Mouse (Mus musculus): ENCODE results near the gene Hrh1. TPM values are rescaled to one million over a fixed set of nuclear protein-coding genes. Genes with fewer than 3 reads are reported as not detected.

Gene Hrh1
- polyA plus RNA-seq, 1 experiment from 2014 or later: not detected

DNA sequence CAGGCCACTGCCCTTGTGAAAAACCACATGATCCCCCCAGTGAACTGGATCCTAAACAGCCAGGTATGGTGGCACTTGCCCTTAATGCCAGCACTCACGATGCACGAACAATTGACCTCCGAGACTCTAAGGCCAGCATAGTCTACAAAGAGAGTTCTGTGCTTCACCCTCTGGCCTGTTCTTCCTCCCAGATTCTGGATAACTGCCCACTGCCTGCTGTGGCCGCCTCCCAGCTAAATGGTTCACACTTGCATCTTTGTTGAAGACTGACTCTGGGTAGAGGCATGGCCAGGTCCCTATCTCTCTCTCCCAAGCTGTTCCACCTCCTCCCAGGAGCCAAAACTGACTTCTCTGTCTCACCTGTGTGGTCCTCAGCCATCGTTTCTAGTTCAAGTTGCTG is 36.8 kb downstream of the Hrh1 start:
- in situ Hi-C loops (cut with MboI; ENCODE audit: low pct_unique_long_range_greater_than_20kb): no loop called here
- no peak for ATAC-seq
- DNase-seq (ENCODE audit: low read depth, low spot score): no peak
- POLR2A ChIA-PET: no interaction called here
- no peaks in the 10 kb centered on the region for H3K27me3 ChIP-seq
- CTCF ChIA-PET: no interaction called here
- no peak for TF ChIP-seq CTCF (IDR thresholded peaks at IDR 0.05)

DNA sequence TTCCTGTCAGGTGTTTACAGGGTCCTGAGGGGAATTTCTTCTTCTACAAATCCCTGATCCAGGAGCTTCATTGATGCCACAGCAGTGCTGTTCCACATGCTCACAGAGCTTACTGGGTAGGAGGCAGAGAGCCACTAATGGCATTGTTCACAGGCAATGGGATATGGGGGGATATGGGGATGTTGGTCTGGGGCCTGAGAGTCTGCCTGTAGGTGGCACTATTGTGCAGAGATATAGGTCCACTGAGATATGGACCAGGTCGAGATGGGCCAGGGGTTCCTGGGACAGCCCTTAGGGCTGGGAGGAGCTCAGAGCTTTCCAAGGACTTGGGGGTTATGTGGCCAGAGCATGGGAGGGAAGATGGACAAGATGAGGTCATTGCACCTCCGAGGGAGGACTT is 42.6 kb downstream of the Hrh1 start:
- no peak for TF ChIP-seq CTCF (IDR thresholded peaks at IDR 0.05)
- POLR2A ChIA-PET: no interaction called here
- in situ Hi-C loops (cut with MboI; ENCODE audit: low pct_unique_long_range_greater_than_20kb): no loop called here
- H3K27me3 ChIP-seq: no peaks in the 10 kb centered on the region
- ATAC-seq (no peak), DNase-seq (ENCODE audit: low read depth, low spot score) (no peak)
- CTCF ChIA-PET: no interaction called here

DNA sequence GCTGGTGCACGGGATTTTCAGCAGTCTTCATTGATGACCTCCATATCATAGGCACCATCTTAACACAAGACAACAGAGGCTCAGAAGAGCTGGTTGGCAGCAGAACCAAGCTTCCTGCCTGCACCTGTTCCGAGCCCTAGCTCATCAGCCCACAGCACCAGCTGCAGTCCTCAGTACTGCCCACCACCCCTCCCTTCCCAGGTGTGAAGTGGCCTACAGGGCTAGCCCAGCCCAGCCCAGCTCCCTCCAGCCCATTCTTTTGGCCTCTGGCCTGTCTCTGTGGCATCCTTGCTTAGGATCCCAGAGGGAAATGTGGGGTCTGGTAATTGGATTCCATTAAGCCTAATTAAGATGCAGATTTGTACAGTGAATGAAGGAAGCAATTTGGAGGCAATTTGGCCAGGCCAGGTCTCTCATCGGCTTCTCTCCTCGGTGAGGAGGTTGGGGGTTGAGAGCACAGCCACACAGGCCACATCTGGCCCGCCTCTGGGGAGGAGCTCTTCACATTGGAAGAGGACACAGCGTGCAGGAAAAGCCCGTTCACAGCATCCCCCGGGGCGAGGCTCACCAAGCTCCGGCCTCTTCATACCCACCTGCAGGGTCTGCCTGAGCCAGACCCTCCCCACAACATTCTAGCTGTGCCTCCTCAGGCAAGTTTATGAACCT is 43.2 kb downstream of the Hrh1 start:
- in situ Hi-C loops (cut with MboI; ENCODE audit: low pct_unique_long_range_greater_than_20kb): no loop called here
- ATAC-seq (no peak), DNase-seq (ENCODE audit: low read depth, low spot score) (no peak)
- ChIA-PET CTCF (no interaction called here), POLR2A (interaction anchor here (0.6 kb wide), 1 partner anchor 24 kb away, joined by 4 read pairs; no protein-coding TSS in a partner anchor)
- H3K27me3 ChIP-seq: no peaks in the 10 kb centered on the region
- TF ChIP-seq CTCF (IDR thresholded peaks at IDR 0.05): no peak

DNA sequence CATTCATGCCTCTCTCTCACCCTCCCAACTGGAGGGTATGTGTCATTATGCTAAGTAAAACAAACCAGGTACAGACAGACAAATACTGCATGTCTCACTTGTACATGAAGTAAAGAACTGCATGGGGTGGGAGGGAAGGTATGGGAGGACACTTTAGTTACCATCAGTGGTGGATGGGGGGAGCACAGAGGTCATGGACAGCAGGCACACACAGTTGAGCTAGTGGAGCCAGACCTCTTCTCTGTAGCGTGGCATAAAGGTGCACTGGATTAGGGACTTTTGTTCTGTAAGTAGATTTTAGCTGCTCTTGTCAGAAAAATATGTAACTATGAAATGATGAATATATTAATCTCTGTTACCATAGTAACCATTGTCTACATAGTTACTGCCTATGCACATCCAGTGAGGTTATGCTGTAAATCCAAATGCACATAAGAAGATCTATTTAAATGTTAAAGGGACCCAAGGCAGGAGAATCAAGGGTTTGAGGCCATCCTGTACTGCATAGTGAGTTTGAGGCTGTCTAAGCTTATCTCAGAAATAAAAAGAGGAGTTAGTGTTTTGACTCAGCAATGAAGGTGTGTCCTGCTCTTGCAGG is 46.6 kb downstream of the Hrh1 start:
- H3K27me3 ChIP-seq: no peaks in the 10 kb centered on the region
- no peak for TF ChIP-seq CTCF (IDR thresholded peaks at IDR 0.05)
- POLR2A ChIA-PET: no interaction called here
- ATAC-seq (no peak), DNase-seq (ENCODE audit: low read depth, low spot score) (no peak)
- in situ Hi-C loops (cut with MboI; ENCODE audit: low pct_unique_long_range_greater_than_20kb): no loop called here
- CTCF ChIA-PET: no interaction called here

DNA sequence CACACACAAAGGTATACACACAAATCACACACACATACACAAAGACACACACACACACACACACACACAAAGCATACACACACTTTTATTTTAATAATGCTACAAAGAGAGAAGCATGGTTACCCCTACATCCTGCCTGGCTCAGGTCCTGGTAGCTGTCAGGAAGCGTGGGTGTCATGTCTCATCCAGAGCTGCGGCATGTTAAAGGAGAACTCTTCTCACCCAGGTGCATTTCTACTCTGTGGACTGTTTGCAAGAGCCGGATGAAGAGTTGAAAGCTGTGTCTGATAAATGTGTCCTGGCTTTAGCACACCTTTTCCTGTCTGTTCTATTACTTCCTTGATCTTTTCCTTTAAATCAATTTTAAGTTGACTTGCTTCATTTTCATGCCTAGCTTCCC is 47.2 kb downstream of the Hrh1 start:
- POLR2A ChIA-PET: no interaction called here

DNA sequence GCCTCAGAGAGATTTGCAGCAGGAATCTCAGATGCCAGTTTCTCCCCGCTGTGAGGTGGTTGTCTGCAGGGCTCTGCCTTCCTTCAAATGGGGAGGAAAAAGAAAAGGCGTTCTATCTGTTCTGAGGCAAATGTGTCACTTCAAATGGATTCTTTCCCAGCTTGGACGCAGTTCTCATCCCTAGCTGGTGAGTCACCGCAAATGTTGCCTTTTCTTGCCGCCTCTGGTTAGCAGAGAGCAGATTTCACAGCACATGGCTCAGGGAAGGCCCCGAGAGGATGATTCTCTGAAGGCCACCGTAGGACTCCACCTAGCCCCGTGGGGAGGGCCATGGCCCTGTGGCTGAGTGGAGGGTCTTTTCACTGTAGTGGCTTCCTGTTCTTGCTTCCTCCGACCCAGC is 51.2 kb downstream of the Hrh1 start:
- CTCF ChIA-PET: no interaction called here
- DNase-seq (ENCODE audit: low read depth, low spot score) (no peak), ATAC-seq (no peak)
- in situ Hi-C loops (cut with MboI; ENCODE audit: low pct_unique_long_range_greater_than_20kb): no loop called here
- H3K27me3 ChIP-seq: no peaks in the 10 kb centered on the region
- no peak for TF ChIP-seq CTCF (IDR thresholded peaks at IDR 0.05)
- POLR2A ChIA-PET: no interaction called here

More for the DNA sequence above, 47.2 kb downstream of the Hrh1 start:
- CTCF ChIA-PET: no interaction called here
- in situ Hi-C loops (cut with MboI; ENCODE audit: low pct_unique_long_range_greater_than_20kb): no loop called here
- DNase-seq (ENCODE audit: low read depth, low spot score) (no peak), ATAC-seq (no peak)
- H3K27me3 ChIP-seq: no peaks in the 10 kb centered on the region
- TF ChIP-seq CTCF (IDR thresholded peaks at IDR 0.05): no peak

DNA sequence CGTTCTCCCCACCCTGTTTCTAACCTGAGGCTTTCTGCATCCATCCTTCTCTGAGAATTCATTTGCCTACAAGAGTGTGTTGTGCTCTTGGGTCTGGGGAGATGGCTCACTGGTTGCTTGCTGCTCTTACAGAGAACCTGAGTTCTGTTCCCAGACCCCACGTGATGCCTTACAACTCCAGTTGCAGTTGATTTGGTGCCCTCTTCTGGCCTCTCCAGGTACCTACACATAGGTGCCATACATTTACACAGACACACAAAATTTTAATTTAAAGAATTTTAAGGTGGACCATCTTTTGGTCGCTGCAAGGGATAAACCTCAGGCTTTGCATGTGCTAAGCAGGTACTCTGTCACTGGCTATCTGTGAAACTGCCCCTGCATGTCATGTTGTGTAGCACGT is 57.5 kb downstream of the Hrh1 start:
- TF ChIP-seq CTCF (IDR thresholded peaks at IDR 0.05): no peak
- in situ Hi-C loops (cut with MboI; ENCODE audit: low pct_unique_long_range_greater_than_20kb): no loop called here
- ATAC-seq (no peak), DNase-seq (ENCODE audit: low read depth, low spot score) (no peak)
- ChIA-PET CTCF (no interaction called here), POLR2A (no interaction called here)
- H3K27me3 ChIP-seq: no peaks in the 10 kb centered on the region

DNA sequence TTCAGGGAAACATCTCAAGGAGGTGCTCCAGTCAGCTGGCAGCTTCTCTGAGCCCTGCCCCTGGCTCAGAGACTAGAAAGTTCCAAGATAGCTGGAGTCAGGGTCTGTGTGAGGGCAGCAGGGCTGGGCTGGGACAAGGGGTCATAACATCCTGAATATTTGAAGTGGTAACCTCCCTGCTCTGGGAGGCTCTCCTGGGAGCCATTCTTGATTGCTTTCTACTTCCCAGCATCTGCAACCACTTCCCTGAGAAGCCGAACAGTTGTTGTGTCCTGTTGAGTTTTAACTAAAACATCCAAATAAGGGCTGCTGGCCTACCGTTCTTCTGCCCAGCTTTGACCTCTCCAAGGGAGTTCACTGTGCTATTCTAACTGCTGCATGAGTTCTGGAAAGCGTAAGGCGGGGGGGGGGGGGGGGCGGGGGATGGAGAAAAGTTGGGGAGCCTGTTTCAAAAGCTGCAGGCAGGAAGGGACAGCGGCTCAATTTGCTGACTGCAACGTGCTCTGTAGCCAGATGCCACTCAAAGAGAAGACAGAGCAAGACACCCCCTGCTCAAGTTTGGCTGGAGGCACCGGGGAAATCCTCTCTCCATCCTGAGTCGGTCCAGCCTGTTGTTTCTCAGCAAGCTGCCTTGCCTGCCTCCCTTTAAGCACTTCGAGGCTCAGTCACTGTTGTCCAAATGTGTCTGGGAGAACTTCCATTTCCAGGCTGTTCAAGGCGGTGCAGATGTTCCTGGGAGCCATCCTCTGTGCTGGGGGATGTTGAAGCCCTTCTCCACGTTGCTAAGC is 58.7 kb downstream of the Hrh1 start:
- no peak for ATAC-seq
- H3K27me3 ChIP-seq: no peaks in the 10 kb centered on the region
- in situ Hi-C loops (cut with MboI; ENCODE audit: low pct_unique_long_range_greater_than_20kb): no loop called here
- TF ChIP-seq CTCF (IDR thresholded peaks at IDR 0.05): no peak
- ChIA-PET CTCF (no interaction called here), POLR2A (no interaction called here)
- DNase-seq (ENCODE audit: low read depth, low spot score): no peak

DNA sequence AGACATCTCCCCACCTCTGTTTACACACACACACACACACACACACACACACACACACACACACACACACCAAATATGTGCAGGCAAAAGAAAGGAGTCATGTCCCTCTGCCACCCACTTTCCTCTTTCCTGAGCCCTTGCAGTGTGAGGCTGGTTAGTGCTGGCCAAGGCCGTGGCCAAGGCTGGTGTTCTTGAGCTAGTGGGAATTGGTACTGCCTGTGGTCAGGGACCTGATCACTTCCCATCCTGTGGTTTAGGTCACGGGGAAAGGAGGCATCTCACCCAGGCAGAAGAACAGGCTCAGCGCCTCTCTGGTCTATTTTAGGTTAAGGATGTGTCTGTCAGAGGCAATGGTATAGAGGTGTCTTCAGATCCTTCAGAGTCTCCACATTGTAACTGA is 59.6 kb downstream of the Hrh1 start:
- ATAC-seq (no peak), DNase-seq (ENCODE audit: low read depth, low spot score) (no peak)
- ChIA-PET POLR2A (no interaction called here), CTCF (no interaction called here)
- in situ Hi-C loops (cut with MboI; ENCODE audit: low pct_unique_long_range_greater_than_20kb): no loop called here
- no peak for TF ChIP-seq CTCF (IDR thresholded peaks at IDR 0.05)
- no peaks in the 10 kb centered on the region for H3K27me3 ChIP-seq

DNA sequence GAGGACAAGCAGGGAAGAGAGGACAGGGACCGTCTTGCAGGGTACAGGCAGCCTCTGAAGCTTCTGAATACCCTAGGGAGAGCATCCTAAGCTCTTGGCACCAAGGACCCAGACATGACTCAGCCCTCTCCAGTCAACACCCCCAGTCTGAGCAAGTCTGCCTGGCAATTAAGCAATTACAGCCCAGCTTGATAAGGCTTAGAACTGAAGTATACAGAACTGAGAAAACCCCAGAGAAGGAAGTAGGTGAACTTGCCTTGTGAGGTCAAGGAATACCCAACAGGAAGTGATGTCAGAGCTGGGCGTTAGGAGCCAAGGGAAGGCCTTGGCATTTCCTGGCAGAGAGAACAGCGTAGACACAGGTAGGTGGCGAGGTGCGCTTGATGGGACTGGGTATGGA is 60.5 kb downstream of the Hrh1 start:
- POLR2A ChIA-PET: no interaction called here
- ATAC-seq (no peak), DNase-seq (ENCODE audit: low read depth, low spot score) (no peak)
- CTCF ChIA-PET: no interaction called here
- in situ Hi-C loops (cut with MboI; ENCODE audit: low pct_unique_long_range_greater_than_20kb): no loop called here
- no peak for TF ChIP-seq CTCF (IDR thresholded peaks at IDR 0.05)
- H3K27me3 ChIP-seq: no peaks in the 10 kb centered on the region

DNA sequence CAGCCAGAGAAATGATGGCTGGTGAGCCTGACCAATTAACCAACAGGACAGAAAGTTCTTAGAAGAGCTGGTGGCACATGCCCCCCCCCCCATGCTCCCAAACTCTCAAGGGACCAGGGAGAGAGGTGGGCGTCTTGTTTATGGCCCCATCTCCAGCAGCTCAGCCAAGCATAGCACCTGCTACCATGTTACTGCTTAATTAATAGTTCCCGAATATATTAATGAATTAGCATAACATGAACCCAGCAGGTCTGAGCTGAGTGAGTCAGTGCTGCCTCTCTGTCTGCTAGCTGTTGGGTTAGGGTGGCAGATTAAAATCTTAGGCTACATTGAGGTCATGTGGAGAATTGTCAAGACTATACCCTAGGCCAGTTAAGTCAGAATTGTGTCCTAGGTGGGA is 62.2 kb downstream of the Hrh1 start:
- in situ Hi-C loops (cut with MboI; ENCODE audit: low pct_unique_long_range_greater_than_20kb): loop anchor here (5.0 kb wide), 1 partner anchor 232 kb away; no protein-coding TSS in a partner anchor
- no peak for ATAC-seq
- DNase-seq (ENCODE audit: low read depth, low spot score): no peak
- no peaks in the 10 kb centered on the region for H3K27me3 ChIP-seq
- POLR2A ChIA-PET: no interaction called here
- CTCF ChIA-PET: no interaction called here
- TF ChIP-seq CTCF (IDR thresholded peaks at IDR 0.05): no peak
